Mouse (Mus musculus): ENCODE data around the gene Itpkc.
A peak's percentile ranks its signal among the peaks of the same experiment; 100 is the strongest.

Gene Itpkc

GRCm38 (mm10) chr7:27189271-27189931 lies 39.1 kb downstream of the Itpkc start:
- peak; percentile 25 for DNase-seq (ENCODE audit: low read depth)

- DNase-seq (ENCODE audit: low read depth) = no peak
Observed at GRCm38 (mm10) chr7:27185986-27186385, 42.5 kb downstream of the Itpkc start.

- peak; percentile 67 for DNase-seq (ENCODE audit: low read depth)
Observed at GRCm38 (mm10) chr7:27184964-27185363, 43.5 kb downstream of the Itpkc start.

GRCm38 (mm10) chr7:27182498-27182897 lies 46.0 kb downstream of the Itpkc start:
- DNase-seq (ENCODE audit: low read depth) = no peak

GRCm38 (mm10) chr7:27180837-27181695 lies 47.4 kb downstream of the Itpkc start, which contains the start of the genes Gm21983 and Mia:
Gene Gm21983 (minus strand): TSS chr7:27181086.
Gene Mia (minus strand): TSS chr7:27181157.
- no peak for DNase-seq (ENCODE audit: low read depth)

- no peak for DNase-seq (ENCODE audit: low read depth)
Observed at GRCm38 (mm10) chr7:27180036-27180435, 48.4 kb downstream of the Itpkc start.

- no peak for DNase-seq (ENCODE audit: low read depth)
Observed at GRCm38 (mm10) chr7:27179217-27179918, 49.1 kb downstream of the Itpkc start.

GRCm38 (mm10) chr7:27178324-27179216 lies 49.9 kb downstream of the Itpkc start, which contains the start of gene Rab4b:
Gene Rab4b (minus strand): TSS chr7:27178896.
- peak; percentile 100 for DNase-seq (ENCODE audit: low read depth)

GRCm38 (mm10) chr7:27177942-27178323 lies 50.5 kb downstream of the Itpkc start:
- no peak for DNase-seq (ENCODE audit: low read depth)

- no peak for DNase-seq (ENCODE audit: low read depth)
Observed at GRCm38 (mm10) chr7:27174896-27175295, 53.6 kb downstream of the Itpkc start.

- DNase-seq (ENCODE audit: low read depth) = no peak
Observed at GRCm38 (mm10) chr7:27174496-27174895, 54.0 kb downstream of the Itpkc start.

GRCm38 (mm10) chr7:27170981-27171380 lies 57.5 kb downstream of the Itpkc start:
- no peak for DNase-seq (ENCODE audit: low read depth)

GRCm38 (mm10) chr7:27168371-27168770 lies 60.1 kb downstream of the Itpkc start:
- no peak for DNase-seq (ENCODE audit: low read depth)

- DNase-seq (ENCODE audit: low read depth) = peak; percentile 35
Observed at GRCm38 (mm10) chr7:27167475-27168094, 60.9 kb downstream of the Itpkc start.

- DNase-seq (ENCODE audit: low read depth) = peak; percentile 98
Observed at GRCm38 (mm10) chr7:27166614-27167474, 61.6 kb downstream of the Itpkc start, which contains the start of gene Egln2. Gene Egln2 (minus strand): TSS chr7:27166802.

GRCm38 (mm10) chr7:27166229-27166613 lies 62.2 kb downstream of the Itpkc start:
- DNase-seq (ENCODE audit: low read depth) = no peak

- no peak for DNase-seq (ENCODE audit: low read depth)
Observed at GRCm38 (mm10) chr7:27165696-27166095, 62.8 kb downstream of the Itpkc start.

GRCm38 (mm10) chr7:27165007-27165655 lies 63.3 kb downstream of the Itpkc start:
- DNase-seq (ENCODE audit: low read depth) = no peak

Data from naive thymus-derived CD4-positive, alpha-beta T cell, adult 2 months (primary cell).